ENCODE assay signal across 9 mouse cellular contexts in the genomic region with DNA sequence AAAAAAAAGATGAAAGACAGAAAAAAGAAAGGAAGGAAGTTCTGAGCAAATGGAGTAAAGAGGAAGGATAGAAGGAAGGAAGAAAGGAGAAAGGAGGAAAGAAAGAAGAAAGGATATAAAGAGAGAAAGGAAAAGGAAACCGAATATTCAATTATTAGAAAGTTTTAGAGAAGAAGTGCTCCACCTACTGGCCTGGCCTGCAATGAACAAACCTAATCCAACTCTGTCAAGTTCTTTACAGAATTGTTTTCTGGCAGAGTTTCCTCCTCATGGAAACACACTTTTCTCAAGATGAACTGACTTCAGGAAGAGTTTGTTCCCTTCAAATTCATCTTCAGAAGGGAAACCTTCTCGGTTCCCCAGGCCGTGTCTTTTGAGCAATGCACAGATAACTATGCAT. TPM values are rescaled to one million over a fixed set of nuclear protein-coding genes. Genes with fewer than 3 reads are reported as not detected.
A peak's percentile ranks its signal among the peaks of the same experiment; 100 is the strongest.
DNase-seq lines count a peak whose midpoint lies in the region.
"Had no signal": no experiment of that assay in that cellular context is flagged by ENCODE, and none has a peak within 500 bp of the region (broad histone marks: within the 10 kb centered on the region; RNA-seq: fewer than 3 reads in every experiment).

No protein-coding gene starts in this region.

- intact Hi-C loops in left cerebral cortex, postnatal 14 days (cut with DNase I): no loop called here
- intact Hi-C loops in left cerebral cortex, postnatal 10 days (cut with DNase I): no loop called here

- DNase-seq in embryo, embryonic 11 days: peak; percentile 28
- DNase-seq in embryo, embryonic 9.5 days (ENCODE audit: extremely low spot score): no peak
- peak; percentile 6 to 8 for DNase-seq in left cerebral cortex, postnatal 14 days (ENCODE audit: low spot score in 2 of 2)
- no peak for DNase-seq in left cerebral cortex, postnatal 10 days (ENCODE audit: extremely low spot score in 1 of 2, low spot score in 2 of 2)
- DNase-seq in CD4-positive, CD25-positive, alpha-beta regulatory T cell, adult 2 months (ENCODE audit: low read depth, low spot score): peak; percentile 60
- DNase-seq in lung, postnatal 10 days: peak; percentile 16
- no peak for DNase-seq in layer of hippocampus, adult 8-10 months (ENCODE audit: low spot score in 2 of 2)
- DNase-seq in adrenal gland, adult 8-10 months: no peak

RNA-seq across cellular contexts. Expression of gene Ifna4, which starts 2.8 kb away (rescaled TPM):
- not detected for total RNA-seq in left cerebral cortex, postnatal 14 days (2021)
- not detected for total RNA-seq in left cerebral cortex, postnatal 10 days (2021)
- not detected for total RNA-seq in layer of hippocampus, adult 8-10 months (2022)
- not detected for total RNA-seq in adrenal gland, adult 8-10 months (2022)
- total RNA-seq: heart, postnatal 14 days had no signal

RNA-seq across cellular contexts. Expression of gene Ifna5, which starts 3.5 kb away (rescaled TPM):
- total RNA-seq in left cerebral cortex, postnatal 14 days (2021): not detected
- total RNA-seq in left cerebral cortex, postnatal 10 days (2021): not detected
- not detected for total RNA-seq in layer of hippocampus, adult 8-10 months (2022)
- not detected for total RNA-seq in adrenal gland, adult 8-10 months (2022)
- total RNA-seq: heart, postnatal 14 days had no signal

RNA-seq across cellular contexts. Expression of gene Ifna1, which starts 11.1 kb away (rescaled TPM):
- not detected for total RNA-seq in left cerebral cortex, postnatal 14 days (2021)
- total RNA-seq in left cerebral cortex, postnatal 10 days (2021): not detected
- total RNA-seq in layer of hippocampus, adult 8-10 months (2022): not detected
- total RNA-seq in adrenal gland, adult 8-10 months (2022): not detected
- total RNA-seq: heart, postnatal 14 days had no signal

RNA-seq across cellular contexts. Expression of gene Ifna6, which starts 11.6 kb away (rescaled TPM):
- not detected for total RNA-seq in left cerebral cortex, postnatal 14 days (2021)
- total RNA-seq in left cerebral cortex, postnatal 10 days (2021): not detected
- total RNA-seq in layer of hippocampus, adult 8-10 months (2022): not detected
- total RNA-seq in adrenal gland, adult 8-10 months (2022): not detected
- total RNA-seq: heart, postnatal 14 days had no signal

RNA-seq across cellular contexts. Expression of gene Ifna11, which starts 19.1 kb away (rescaled TPM):
- total RNA-seq in left cerebral cortex, postnatal 14 days (2021): not detected
- not detected for total RNA-seq in left cerebral cortex, postnatal 10 days (2021)
- total RNA-seq in layer of hippocampus, adult 8-10 months (2022): not detected
- total RNA-seq in adrenal gland, adult 8-10 months (2022): not detected
- total RNA-seq: heart, postnatal 14 days had no signal

Comparison
In these comparisons a context has a peak if more than half of its experiments do, and no peak if none do; other contexts are left out.
1. DNase-seq: peak in embryo, embryonic 11 days (single experiment), left cerebral cortex, postnatal 14 days (2 of 2), CD4-positive, CD25-positive, alpha-beta regulatory T cell, adult 2 months (single experiment) and lung, postnatal 10 days (single experiment); none in embryo, embryonic 9.5 days (single experiment), left cerebral cortex, postnatal 10 days (0 of 2), layer of hippocampus, adult 8-10 months (0 of 2) and adrenal gland, adult 8-10 months (single experiment).